Mouse (Mus musculus): ENCODE data around the gene Gm13420. TPM values are rescaled to one million over a fixed set of nuclear protein-coding genes. Genes with fewer than 3 reads are reported as not detected.
"Not testable (repeated sequence)": the region's sequence is repeated elsewhere in the genome, so short reads cannot be mapped to it uniquely, and the experiment has no call there.

Gm13420 gene
- polyA plus RNA-seq (2014; fragmentation: Nextera tagmentation; extraction: Ambion mirVana) = not detected in 2 replicates

GRCm38 (mm10) chr2:29751497-29751896 lies at the start of gene Gm13420:
Gm13420 (minus strand) TSS chr2:29751685.
- peaks cover 11% of the 10 kb centered on the region for H3K4me1 ChIP-seq (replicated peaks; ENCODE audit: control insufficient read depth, insufficient read depth, low read length)
- H3K4me2 ChIP-seq (replicated peaks; ENCODE audit: low read depth, low read length) = peak within 1 kb of the TSS; percentile 29
- no peaks in the 10 kb centered on the region for H3K9me3 ChIP-seq (ENCODE audit: control insufficient read depth, low read length)
- ATAC-seq (ENCODE audit: low FRiP score) (no peak), DNase-seq (ENCODE audit: low spot score) (peak; percentile 27)
- 7% methylated on average over 26 of the region's 28 CpGs for WGBS
- peak within 1 kb of the TSS; percentile 11; the same call in 1 of the 2 replicates for H3K9ac ChIP-seq (ENCODE audit: low read depth, low read length)
- peaks cover 37% of the 10 kb centered on the region for H3K27me3 ChIP-seq (ENCODE audit: control insufficient read depth, insufficient read depth, low read length)
- H3K36me3 ChIP-seq (ENCODE audit: control insufficient read depth, insufficient read depth, low read length) = no peaks in the 10 kb centered on the region
- no peak within 1 kb of the TSS for H3K27ac ChIP-seq (ENCODE audit: low read depth, low read length)
- H3K4me3 ChIP-seq (ENCODE audit: low read depth, low read length) = peak within 1 kb of the TSS; percentile 6; the same call in 1 of the 2 replicates

- H3K27me3 ChIP-seq (ENCODE audit: control insufficient read depth, insufficient read depth, low read length) = no peaks in the 10 kb centered on the region
- no peaks in the 10 kb centered on the region for H3K9me3 ChIP-seq (ENCODE audit: control insufficient read depth, low read length)
- H3K9ac ChIP-seq (ENCODE audit: low read depth, low read length) = no peak overlapping the region
- H3K27ac ChIP-seq (ENCODE audit: low read depth, low read length) = no peak overlapping the region
- H3K36me3 ChIP-seq (ENCODE audit: control insufficient read depth, insufficient read depth, low read length) = peaks cover 6% of the 10 kb centered on the region; the same call in 1 of the 2 replicates
- no peak for DNase-seq (ENCODE audit: low spot score)
- H3K4me2 ChIP-seq (replicated peaks; ENCODE audit: low read depth, low read length) = no peak overlapping the region
- H3K4me3 ChIP-seq (ENCODE audit: low read depth, low read length) = no peak overlapping the region
- ATAC-seq (ENCODE audit: low FRiP score) = no peak
- WGBS = 98% methylated on average over 2 of the region's 2 CpGs
- no peaks in the 10 kb centered on the region for H3K4me1 ChIP-seq (replicated peaks; ENCODE audit: control insufficient read depth, insufficient read depth, low read length)
Measured at GRCm38 (mm10) chr2:29792772-29793487, 41.4 kb upstream of the Gm13420 start.

DNA sequence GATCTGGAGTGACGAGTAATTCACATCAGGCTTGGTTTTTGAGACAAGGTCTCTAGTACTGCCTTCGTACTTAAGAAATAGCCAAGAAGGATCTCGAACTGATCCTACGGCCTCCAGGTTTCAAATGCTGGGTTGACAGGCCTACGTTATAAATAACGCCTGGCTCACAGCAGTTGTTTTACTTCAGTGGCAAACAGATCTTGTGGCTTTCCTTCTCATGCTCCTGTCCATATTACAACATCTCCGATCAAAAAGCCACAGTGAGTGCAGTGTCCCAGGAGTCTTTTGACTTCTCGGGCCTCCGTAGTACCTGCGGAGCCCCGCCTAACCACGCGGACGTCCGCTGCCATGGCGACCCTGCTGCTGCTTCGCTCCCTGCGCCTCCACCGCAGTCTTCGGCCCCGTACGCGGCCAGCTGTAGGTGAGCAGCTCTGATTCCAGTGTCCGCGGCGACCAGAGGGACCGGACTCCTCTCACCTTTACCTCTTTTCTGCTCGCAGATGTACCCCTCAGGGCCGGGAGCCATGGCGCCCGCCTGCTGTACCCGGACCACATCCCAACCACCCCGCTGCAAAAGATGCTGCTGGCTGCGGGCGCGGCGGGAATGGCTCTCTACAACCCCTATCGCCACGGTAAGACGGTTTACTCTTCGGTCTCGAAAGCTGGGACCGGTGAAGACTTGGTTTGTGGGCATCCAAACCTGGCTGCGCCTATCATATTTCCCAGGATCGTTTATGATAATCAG lies 36.6 kb upstream of the Gm13420 start, which contains the start of gene Trub2:
TSS of gene Trub2 (minus strand) at position 566 of the 745 bp plus-strand sequence.
- Histone ChIP-seq H3K27ac (ENCODE audit: low read depth, low read length) (no peak within 1 kb of the TSS), H3K9me3 (ENCODE audit: control insufficient read depth, low read length) (no peaks in the 10 kb centered on the region), H3K4me1 (replicated peaks; ENCODE audit: control insufficient read depth, insufficient read depth, low read length) (0 out of 2 replicates have a peak, but pooled peaks cover 2% of the 10 kb centered on the region), H3K9ac (ENCODE audit: low read depth, low read length) (peak within 1 kb of the TSS; percentile 80), H3K27me3 (ENCODE audit: control insufficient read depth, insufficient read depth, low read length) (no peaks in the 10 kb centered on the region), H3K36me3 (ENCODE audit: control insufficient read depth, insufficient read depth, low read length) (peaks cover 12% of the 10 kb centered on the region), H3K4me3 (ENCODE audit: low read depth, low read length) (peak within 1 kb of the TSS; percentile 65), H3K4me2 (replicated peaks; ENCODE audit: low read depth, low read length) (peak within 1 kb of the TSS; percentile 79)
- under 1% methylated on average over 45 of the region's 45 CpGs for WGBS
- peak; percentile 90 for ATAC-seq (ENCODE audit: low FRiP score)
- DNase-seq (ENCODE audit: low spot score) = peak; percentile 82

DNA sequence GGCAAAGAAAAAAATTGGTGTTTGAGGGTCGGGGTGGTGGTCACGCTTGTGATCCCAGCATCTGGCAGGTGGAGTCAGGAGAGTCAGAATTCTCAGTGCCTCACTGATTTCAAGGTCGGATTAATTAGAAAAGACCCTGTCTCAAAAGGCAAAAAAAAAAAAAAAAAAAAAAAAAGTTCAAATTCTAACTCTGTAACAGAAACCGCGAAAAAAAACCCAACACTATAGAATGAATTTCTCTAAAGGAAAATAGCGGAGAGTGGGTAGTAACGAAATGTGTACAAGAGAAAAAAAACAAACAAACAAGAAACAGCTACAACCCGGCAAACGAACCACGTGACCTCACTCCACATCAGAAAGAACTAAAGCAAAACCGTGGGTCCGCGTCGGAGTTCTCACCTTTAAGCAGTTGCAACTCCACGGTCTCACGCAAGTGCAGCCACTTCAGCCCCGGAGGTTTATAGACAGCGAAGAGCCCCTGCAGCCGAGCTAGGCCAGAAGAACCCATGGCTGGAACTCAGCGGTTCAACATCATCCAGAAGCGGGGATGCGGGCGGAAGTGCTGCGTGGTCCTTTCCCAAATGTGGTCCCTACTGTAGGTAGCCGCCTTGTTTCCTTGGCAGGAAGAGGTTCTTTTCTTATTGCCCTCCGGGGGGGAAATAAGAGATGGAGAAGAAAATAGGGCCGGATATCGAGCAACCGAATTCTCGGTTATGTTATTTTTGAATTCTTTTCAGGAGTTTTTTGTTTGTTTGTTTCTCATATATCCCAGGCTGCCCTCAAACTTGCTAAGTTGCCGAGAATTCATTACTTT lies 35.8 kb upstream of the Gm13420 start, which contains the start of gene Coq4:
TSS of gene Coq4 (plus strand) at position 390 of the 814 bp plus-strand sequence.
- Histone ChIP-seq H3K27ac (ENCODE audit: low read depth, low read length) (no peak within 1 kb of the TSS), H3K4me3 (ENCODE audit: low read depth, low read length) (peak within 1 kb of the TSS; percentile 65), H3K27me3 (ENCODE audit: control insufficient read depth, insufficient read depth, low read length) (no peaks in the 10 kb centered on the region), H3K4me2 (replicated peaks; ENCODE audit: low read depth, low read length) (peak within 1 kb of the TSS; percentile 79), H3K36me3 (ENCODE audit: control insufficient read depth, insufficient read depth, low read length) (peaks cover 19% of the 10 kb centered on the region), H3K4me1 (replicated peaks; ENCODE audit: control insufficient read depth, insufficient read depth, low read length) (0 out of 2 replicates have a peak, but pooled peaks cover 2% of the 10 kb centered on the region), H3K9ac (ENCODE audit: low read depth, low read length) (peak within 1 kb of the TSS; percentile 80), H3K9me3 (ENCODE audit: control insufficient read depth, low read length) (no peaks in the 10 kb centered on the region)
- peak; percentile 97 for DNase-seq (ENCODE audit: low spot score)
- ATAC-seq (ENCODE audit: low FRiP score) = peak; percentile 76
- WGBS = 2% methylated on average over 31 of the region's 31 CpGs

- ATAC-seq (ENCODE audit: low FRiP score) (no peak), DNase-seq (ENCODE audit: low spot score) (no peak)
- 0 out of 2 replicates have a peak, but pooled peaks cover 2% of the 10 kb centered on the region for H3K4me1 ChIP-seq (replicated peaks; ENCODE audit: control insufficient read depth, insufficient read depth, low read length)
- H3K9ac ChIP-seq (ENCODE audit: low read depth, low read length) = no peak overlapping the region
- 66% methylated on average over 4 of the region's 4 CpGs for WGBS
- H3K27me3 ChIP-seq (ENCODE audit: control insufficient read depth, insufficient read depth, low read length) = no peaks in the 10 kb centered on the region
- no peak overlapping the region for H3K4me2 ChIP-seq (replicated peaks; ENCODE audit: low read depth, low read length)
- no peak overlapping the region for H3K27ac ChIP-seq (ENCODE audit: low read depth, low read length)
- no peaks in the 10 kb centered on the region for H3K9me3 ChIP-seq (ENCODE audit: control insufficient read depth, low read length)
- peaks cover 29% of the 10 kb centered on the region for H3K36me3 ChIP-seq (ENCODE audit: control insufficient read depth, insufficient read depth, low read length)
- H3K4me3 ChIP-seq (ENCODE audit: low read depth, low read length) = no peak overlapping the region
Measured at GRCm38 (mm10) chr2:29784290-29784689, 32.8 kb upstream of the Gm13420 start.

DNA sequence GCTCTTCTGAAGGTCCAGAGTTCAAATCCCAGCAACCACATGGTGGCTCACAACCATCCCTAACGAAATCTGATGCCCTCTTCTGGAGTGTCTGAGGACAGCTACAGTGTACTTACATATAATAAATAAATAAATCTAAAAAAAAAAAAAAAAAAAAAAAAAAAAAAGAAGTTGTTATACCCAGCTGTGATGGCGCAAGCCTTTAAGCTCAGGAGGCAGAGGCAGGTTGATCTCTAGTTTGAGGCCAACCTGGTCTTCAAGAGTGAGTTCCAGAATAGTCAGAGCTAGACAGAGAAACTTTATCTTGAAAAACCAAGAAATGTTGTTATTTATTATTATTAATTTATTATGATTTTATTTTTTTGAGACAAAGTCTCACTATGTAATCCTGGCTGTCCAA lies 29.8 kb upstream of the Gm13420 start:
- not testable (repeated sequence) for H3K9ac ChIP-seq (ENCODE audit: low read depth, low read length); H3K4me1 ChIP-seq (replicated peaks; ENCODE audit: control insufficient read depth, insufficient read depth, low read length); H3K4me2 ChIP-seq (replicated peaks; ENCODE audit: low read depth, low read length); DNase-seq (ENCODE audit: low spot score); H3K27ac ChIP-seq (ENCODE audit: low read depth, low read length); ATAC-seq (ENCODE audit: low FRiP score); H3K4me3 ChIP-seq (ENCODE audit: low read depth, low read length); H3K27me3 ChIP-seq (ENCODE audit: control insufficient read depth, insufficient read depth, low read length); H3K9me3 ChIP-seq (ENCODE audit: control insufficient read depth, low read length)
- peaks cover 40% of the 10 kb centered on the region for H3K36me3 ChIP-seq (ENCODE audit: control insufficient read depth, insufficient read depth, low read length)
- 94% methylated on average over 2 of the region's 2 CpGs for WGBS

- 91% methylated on average over 4 of the region's 4 CpGs for WGBS
Measured at GRCm38 (mm10) chr2:29773323-29773722, 21.8 kb upstream of the Gm13420 start.

More at GRCm38 (mm10) chr2:29773323-29773722, 21.8 kb upstream of the Gm13420 start:
- Histone ChIP-seq H3K4me2 (replicated peaks; ENCODE audit: low read depth, low read length) (no peak overlapping the region), H3K4me1 (replicated peaks; ENCODE audit: control insufficient read depth, insufficient read depth, low read length) (no peaks in the 10 kb centered on the region), H3K27me3 (ENCODE audit: control insufficient read depth, insufficient read depth, low read length) (no peaks in the 10 kb centered on the region), H3K9ac (ENCODE audit: low read depth, low read length) (no peak overlapping the region), H3K36me3 (ENCODE audit: control insufficient read depth, insufficient read depth, low read length) (peaks cover 6% of the 10 kb centered on the region), H3K9me3 (ENCODE audit: control insufficient read depth, low read length) (no peaks in the 10 kb centered on the region), H3K27ac (ENCODE audit: low read depth, low read length) (no peak overlapping the region), H3K4me3 (ENCODE audit: low read depth, low read length) (no peak overlapping the region)
- DNase-seq (ENCODE audit: low spot score) (no peak), ATAC-seq (ENCODE audit: low FRiP score) (no peak)

Measured in hindbrain, embryonic 11.5 days (tissue).